Mouse (Mus musculus) liver, embryonic 14.5 days (tissue): Measurements from ENCODE around the gene Treml2.
A peak's percentile ranks its signal among the peaks of the same experiment; 100 is the strongest.

Experiments used
- CTCF ChIP-seq: IDR thresholded peaks from 2 replicates; pipeline ENCODE4 v1.5.1; 2016; ENCODE audit warnings: antibody characterized with exemption, low read depth, control low read depth
- EP300 ChIP-seq: IDR thresholded peaks from 2 replicates; pipeline ENCODE4 v1.6.1; 2016; ENCODE audit warnings: antibody characterized with exemption, low read depth

GRCm38 (mm10) chr17:48267591-48267990 lies 31.7 kb upstream of the Treml2 start:
- TF ChIP-seq CTCF (no peak), EP300 (peak; percentile 49)
